8 mouse cellular contexts compared by ENCODE assay signal in the genomic region with DNA sequence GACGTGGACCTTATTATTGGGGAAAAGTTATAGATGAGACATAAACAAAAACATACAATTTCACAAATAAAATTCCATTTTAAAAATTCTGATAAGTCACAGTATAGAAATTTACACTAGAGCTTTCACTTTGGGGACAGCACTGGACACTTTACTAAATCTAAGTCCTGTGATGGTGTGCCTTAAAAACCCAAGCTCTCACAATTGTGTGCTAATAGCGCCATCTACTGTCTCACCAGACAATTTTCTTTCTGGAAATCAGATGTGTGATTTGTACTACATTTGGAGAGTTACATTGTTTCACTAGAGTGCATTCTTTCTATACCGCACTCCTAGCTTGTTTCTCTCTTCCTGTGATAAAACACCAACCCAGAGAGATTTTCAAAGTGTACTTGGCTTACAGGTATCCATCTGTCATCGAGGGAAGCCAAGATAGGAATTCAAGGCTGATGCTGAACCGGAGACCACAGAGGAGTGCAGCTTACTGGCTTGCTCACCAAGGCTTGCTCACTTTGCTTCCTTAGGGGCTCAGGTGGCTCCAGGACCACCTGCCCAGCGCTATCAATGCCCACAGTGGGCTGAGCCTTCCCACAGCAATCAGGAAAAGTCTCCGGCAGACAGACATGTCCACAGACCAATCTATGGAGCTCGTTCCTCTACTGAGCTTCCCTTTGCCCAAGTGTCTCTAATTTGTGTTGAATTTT. TPM values are rescaled to one million over a fixed set of nuclear protein-coding genes. Genes with fewer than 3 reads are reported as not detected.
DNase-seq lines count a peak whose midpoint lies in the region; ATAC-seq and TF ChIP-seq lines count a peak whose summit lies in the region.

No protein-coding gene starts in this region.

- no peak overlapping the region for H3K4me2 ChIP-seq in liver, embryonic 11.5 days

- no peaks in the 10 kb centered on the region for H3K27me3 ChIP-seq in cerebellum, adult 2 months (ENCODE audit: control insufficient read depth, insufficient read depth, low read length)
- no peaks in the 10 kb centered on the region for H3K27me3 ChIP-seq in liver, adult 2 months (ENCODE audit: control insufficient read depth, insufficient read depth, low read length)
- H3K27me3 ChIP-seq in liver, embryonic 11.5 days (replicated peaks; ENCODE audit: control insufficient read depth, insufficient read depth, low read length): no peaks in the 10 kb centered on the region

- 48% methylated on average over 8 of the region's 8 CpGs for WGBS in cerebellum, adult 2 months
- WGBS in liver, adult 2 months: 47% methylated on average over 8 of the region's 8 CpGs
- 42% methylated on average over 8 of the region's 8 CpGs for WGBS in liver, embryonic 11.5 days
- 49% methylated on average over 8 of the region's 8 CpGs for WGBS in bone marrow, adult 2 months

- no peaks in the 10 kb centered on the region for H3K79me2 ChIP-seq in liver, adult 2 months (ENCODE audit: control insufficient read depth, insufficient read depth, low read length)

- H3K36me3 ChIP-seq in liver, adult 2 months (ENCODE audit: control insufficient read depth, insufficient read depth, low read length): no peaks in the 10 kb centered on the region
- H3K36me3 ChIP-seq in liver, embryonic 11.5 days (ENCODE audit: control insufficient read depth, insufficient read depth, low read length): no peaks in the 10 kb centered on the region

- peak in 1 of 2 experiments; percentile 47 for DNase-seq in cerebellum, adult 2 months
- no peak for DNase-seq in cerebellum, adult 11 months
- peak; percentile 67 for DNase-seq in liver, adult 2 months (ENCODE audit: extremely low read depth, low read depth, low spot score)
- no peak for DNase-seq in liver, embryonic 11.5 days (ENCODE audit: low spot score)
- peak; percentile 34 for DNase-seq in kidney, postnatal 10 days
- peak; percentile 66 for DNase-seq in retina, postnatal 1 day
- DNase-seq in frontal cortex, postnatal 10 days (ENCODE audit: low spot score in 2 of 2): no peak

- H3K27ac ChIP-seq in cerebellum, adult 2 months (ENCODE audit: insufficient read depth, low read length): no peak overlapping the region
- no peak overlapping the region for H3K27ac ChIP-seq in liver, adult 2 months (replicated peaks; ENCODE audit: insufficient read depth, low read depth, low read length)
- no peak overlapping the region for H3K27ac ChIP-seq in liver, embryonic 11.5 days (ENCODE audit: low read depth, low read length)
- H3K27ac ChIP-seq in bone marrow, adult 2 months (ENCODE audit: control insufficient read depth, insufficient read depth, low read depth, low read length, poor library complexity): no peak overlapping the region

- ATAC-seq in liver, embryonic 11.5 days (replicated peaks; ENCODE audit: low FRiP score): no peak

- no peak for TF ChIP-seq POLR2A in cerebellum, adult 2 months (IDR thresholded peaks at IDR 0.05; ENCODE audit: borderline replicate concordance, insufficient read depth, low read length)
- no peak for TF ChIP-seq POLR2A in liver, adult 2 months (IDR thresholded peaks at IDR 0.05; ENCODE audit: extremely low read depth, insufficient read depth, low read length)
- TF ChIP-seq POLR2A in bone marrow, adult 2 months (IDR thresholded peaks at IDR 0.05; ENCODE audit: borderline replicate concordance, control insufficient read depth, low read depth, low read length): no peak

- no peak overlapping the region for H3K9ac ChIP-seq in liver, adult 2 months (ENCODE audit: low read depth, low read length)
- H3K9ac ChIP-seq in liver, embryonic 11.5 days (ENCODE audit: low read depth, low read length): no peak overlapping the region

- H3K9me3 ChIP-seq in liver, embryonic 11.5 days (ENCODE audit: control insufficient read depth, low read length): no peaks in the 10 kb centered on the region

- TF ChIP-seq CTCF in cerebellum, adult 2 months (IDR thresholded peaks at IDR 0.05; ENCODE audit: borderline replicate concordance, insufficient read depth, low read depth, low read length): peak; percentile 52
- peak; percentile 66 for TF ChIP-seq CTCF in liver, adult 2 months (IDR thresholded peaks at IDR 0.05; ENCODE audit: low read depth, low read length)
- peak; percentile 31; the same call in 1 of the 2 replicates for TF ChIP-seq CTCF in bone marrow, adult 2 months (IDR thresholded peaks at IDR 0.05; ENCODE audit: control insufficient read depth, insufficient read depth, low read length)

- H3K4me3 ChIP-seq in cerebellum, adult 2 months (replicated peaks; ENCODE audit: insufficient read depth, low read depth, low read length): no peak overlapping the region
- H3K4me3 ChIP-seq in liver, adult 2 months (ENCODE audit: insufficient read depth, low read depth, low read length): no peak overlapping the region
- no peak overlapping the region for H3K4me3 ChIP-seq in liver, embryonic 11.5 days (ENCODE audit: low read depth, low read length)
- no peak overlapping the region for H3K4me3 ChIP-seq in bone marrow, adult 2 months (replicated peaks; ENCODE audit: control insufficient read depth, low read depth, low read length)

- H3K4me1 ChIP-seq in cerebellum, adult 2 months (ENCODE audit: control insufficient read depth, insufficient read depth, low read length): no peaks in the 10 kb centered on the region
- peaks cover 11% of the 10 kb centered on the region for H3K4me1 ChIP-seq in liver, adult 2 months (ENCODE audit: control insufficient read depth, insufficient read depth, low read length)
- no peaks in the 10 kb centered on the region for H3K4me1 ChIP-seq in liver, embryonic 11.5 days (replicated peaks; ENCODE audit: control insufficient read depth, insufficient read depth, low read length)
- H3K4me1 ChIP-seq in bone marrow, adult 2 months (ENCODE audit: control insufficient read depth, insufficient read depth, low read length): no peaks in the 10 kb centered on the region

RNA-seq across cellular contexts. Expression of a gene that starts 21.0 kb away (rescaled TPM):
- 84.3 and 90.4 TPM in 2 replicates for polyA plus RNA-seq in cerebellum, adult 2 months (2012; rRNA removed)
- total RNA-seq in liver, adult 2 months (2014; rRNA removed): 36.8 and 40.1 TPM in 2 replicates
- polyA plus RNA-seq in liver, adult 2 months (2012; rRNA removed): 14.1 and 17.7 TPM in 2 replicates
- polyA plus RNA-seq in liver, embryonic 11.5 days (2014; fragmentation: Nextera tagmentation; extraction: Ambion mirVana): 93.0 and 102 TPM in 2 replicates
- 144 and 171 TPM in 2 replicates for polyA plus RNA-seq in bone marrow, adult 2 months (2011; ENCODE audit: insufficient read depth, insufficient read length, low replicate concordance, missing spikeins)

RNA-seq across cellular contexts. Expression of a gene that starts 33.3 kb away (rescaled TPM):
- polyA plus RNA-seq in cerebellum, adult 2 months (2012; rRNA removed): 3.3 and 3.6 TPM in 2 replicates
- total RNA-seq in liver, adult 2 months (2014; rRNA removed): 12.3 and 17.3 TPM in 2 replicates
- polyA plus RNA-seq in liver, adult 2 months (2012; rRNA removed): 2.3 and 3.3 TPM in 2 replicates
- polyA plus RNA-seq in liver, embryonic 11.5 days (2014; fragmentation: Nextera tagmentation; extraction: Ambion mirVana): 3.5 and 3.6 TPM in 2 replicates
- polyA plus RNA-seq in bone marrow, adult 2 months (2011; ENCODE audit: insufficient read depth, insufficient read length, low replicate concordance, missing spikeins): 2.2 and 3.8 TPM in 2 replicates

Comparison
In these comparisons a context has a peak if more than half of its experiments do, and no peak if none do; other contexts are left out.
1. DNase-seq: peak in liver, adult 2 months (single experiment), kidney, postnatal 10 days (single experiment) and retina, postnatal 1 day (single experiment); none in cerebellum, adult 11 months (single experiment), liver, embryonic 11.5 days (single experiment) and frontal cortex, postnatal 10 days (0 of 2).
2. Peak in every context shown above with its lines, with median percentiles within 50 percentile points of each other: CTCF ChIP-seq.